Mouse (Mus musculus): Measurements from ENCODE around the gene Mgat3. TPM values are rescaled to one million over a fixed set of nuclear protein-coding genes. Genes with fewer than 3 reads are reported as not detected.
A peak's percentile ranks its signal among the peaks of the same experiment; 100 is the strongest.

The Mgat3 gene
- polyA plus RNA-seq, 1 experiment, result 65.1 TPM

DNA sequence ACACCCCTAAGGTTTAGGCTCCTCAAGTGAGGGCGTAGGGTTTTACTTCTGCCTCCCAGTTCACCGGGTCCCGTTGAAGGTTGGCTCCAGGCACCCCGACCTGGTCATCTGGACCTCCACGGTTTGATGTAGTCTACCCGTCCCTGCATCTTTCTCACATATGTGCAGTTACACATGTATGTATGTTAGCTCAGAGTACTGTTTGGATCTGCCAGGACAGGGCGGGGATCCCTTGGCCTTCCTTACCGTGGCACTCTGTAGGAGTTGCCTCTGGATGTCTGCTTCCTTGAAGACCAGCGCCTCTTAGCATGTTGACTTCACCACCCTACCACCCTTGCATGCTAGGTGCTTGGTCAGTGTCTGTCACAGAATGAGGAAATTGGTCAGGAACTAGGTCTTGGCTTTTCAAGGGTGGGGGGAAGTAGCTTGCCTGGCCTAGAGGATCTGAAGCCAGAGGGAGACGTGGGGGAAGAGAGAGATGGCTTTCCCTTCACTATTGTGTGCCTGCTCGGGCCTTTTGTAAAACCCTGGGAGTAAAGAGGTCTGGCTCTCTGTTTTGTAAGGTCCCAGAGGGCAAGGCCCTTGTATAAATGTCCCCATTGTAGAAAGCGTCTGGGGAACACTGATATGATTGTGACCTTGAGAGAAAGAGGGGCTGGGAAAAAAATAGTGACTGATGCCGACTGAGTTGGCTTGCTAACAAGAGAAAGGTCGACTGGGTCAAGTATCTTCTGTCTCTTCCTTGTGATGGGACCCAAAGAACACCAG lies 39.7 kb upstream of the Mgat3 start:
- peaks cover 31% of the 10 kb centered on the region for H3K4me1 ChIP-seq (ENCODE audit: control insufficient read depth, insufficient read depth, low read length)
- H3K27ac ChIP-seq (ENCODE audit: insufficient read depth, low read depth, low read length), result peak overlapping the region; percentile 100
- peak overlapping the region; percentile 96 for H3K4me3 ChIP-seq (ENCODE audit: insufficient read depth, low read depth, low read length)
- 5% methylated on average over 14 of the region's 14 CpGs for WGBS
- TF ChIP-seq CTCF (IDR thresholded peaks at IDR 0.05; ENCODE audit: insufficient read depth, low read depth, low read length) (no peak), POLR2A (IDR thresholded peaks at IDR 0.05; ENCODE audit: insufficient read depth, low read depth, low read length) (no peak)

DNA sequence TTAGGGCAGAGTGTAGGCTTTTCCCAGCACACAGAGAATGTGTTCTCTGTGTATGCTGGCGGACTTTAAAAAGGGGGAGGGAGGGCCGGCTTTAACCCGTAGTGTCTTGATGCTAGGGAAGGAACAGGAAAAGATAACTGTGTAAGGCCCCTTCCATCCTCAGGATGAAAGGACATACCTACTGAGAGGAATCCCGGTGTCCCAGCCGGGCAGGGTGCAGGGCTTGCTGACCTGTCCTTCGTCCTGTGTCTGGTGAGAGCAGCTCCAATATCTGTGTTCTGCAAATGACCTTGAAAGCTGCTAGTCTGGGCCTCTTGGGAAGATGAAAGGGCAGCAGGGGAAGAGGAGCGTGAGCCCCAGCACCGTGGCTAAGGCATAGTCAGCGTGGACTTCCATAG lies 39.1 kb upstream of the Mgat3 start:
- H3K27ac ChIP-seq (ENCODE audit: insufficient read depth, low read depth, low read length), result peak overlapping the region; percentile 100
- TF ChIP-seq CTCF (IDR thresholded peaks at IDR 0.05; ENCODE audit: insufficient read depth, low read depth, low read length) (no peak), POLR2A (IDR thresholded peaks at IDR 0.05; ENCODE audit: insufficient read depth, low read depth, low read length) (no peak)

DNA sequence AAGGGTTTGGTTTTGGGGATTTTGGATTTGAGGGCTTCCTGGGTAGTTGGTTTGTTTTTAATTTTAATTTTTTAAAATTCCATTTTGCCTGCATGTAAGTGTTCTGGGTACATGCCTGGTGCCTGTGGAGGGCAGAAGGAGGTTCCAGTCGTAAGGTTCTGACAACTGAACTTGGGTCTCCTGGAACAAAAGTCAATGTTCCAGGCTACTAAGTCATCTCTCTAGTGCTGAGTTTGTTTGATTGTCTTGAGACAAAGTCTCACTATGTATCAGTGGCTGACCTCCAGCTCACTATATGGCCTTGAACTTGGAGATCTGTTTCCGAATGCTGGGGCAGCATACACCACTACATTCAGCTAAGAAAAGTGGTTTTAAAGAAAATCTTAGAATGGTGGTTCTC lies 38.0 kb upstream of the Mgat3 start:
- Histone ChIP-seq H3K4me3 (ENCODE audit: insufficient read depth, low read depth, low read length) (no peak overlapping the region), H3K27ac (ENCODE audit: insufficient read depth, low read depth, low read length) (no peak overlapping the region; the same call in 1 of the 2 replicates), H3K4me1 (ENCODE audit: control insufficient read depth, insufficient read depth, low read length) (peaks cover 33% of the 10 kb centered on the region)
- 90% methylated on average over 2 of the region's 2 CpGs for WGBS
- no peak for TF ChIP-seq CTCF (IDR thresholded peaks at IDR 0.05; ENCODE audit: insufficient read depth, low read depth, low read length)
- no peak for TF ChIP-seq POLR2A (IDR thresholded peaks at IDR 0.05; ENCODE audit: insufficient read depth, low read depth, low read length)

More for the DNA sequence above, 39.1 kb upstream of the Mgat3 start:
- H3K4me1 ChIP-seq (ENCODE audit: control insufficient read depth, insufficient read depth, low read length), result peaks cover 33% of the 10 kb centered on the region
- H3K4me3 ChIP-seq (ENCODE audit: insufficient read depth, low read depth, low read length), result peak overlapping the region; percentile 96
- 44% methylated on average over 9 of the region's 9 CpGs for WGBS

DNA sequence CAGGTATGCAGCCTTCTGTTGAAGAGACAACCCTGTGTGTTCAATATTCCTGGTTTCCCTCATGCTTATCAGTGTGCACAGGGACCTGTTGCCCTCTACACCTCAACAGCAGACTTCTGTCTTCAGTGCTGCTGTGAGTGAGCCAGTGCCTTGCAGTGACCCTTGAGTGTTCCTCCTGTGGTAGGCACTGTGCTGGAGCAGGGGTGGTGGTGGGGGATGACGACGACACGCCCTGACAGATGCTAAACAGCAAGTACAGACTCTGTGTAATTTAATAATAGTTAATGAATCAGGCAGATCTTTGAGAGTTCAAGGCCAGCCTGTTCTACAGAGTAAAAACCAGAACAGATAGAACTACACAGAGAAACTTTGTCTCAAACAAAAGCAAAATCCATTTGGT lies 36.9 kb upstream of the Mgat3 start:
- peaks cover 33% of the 10 kb centered on the region for H3K4me1 ChIP-seq (ENCODE audit: control insufficient read depth, insufficient read depth, low read length)
- TF ChIP-seq CTCF (IDR thresholded peaks at IDR 0.05; ENCODE audit: insufficient read depth, low read depth, low read length) (no peak), POLR2A (IDR thresholded peaks at IDR 0.05; ENCODE audit: insufficient read depth, low read depth, low read length) (no peak)
- no peak overlapping the region; the same call in 1 of the 2 replicates for H3K27ac ChIP-seq (ENCODE audit: insufficient read depth, low read depth, low read length)
- H3K4me3 ChIP-seq (ENCODE audit: insufficient read depth, low read depth, low read length), result no peak overlapping the region
- WGBS, result 88% methylated on average over 3 of the region's 3 CpGs

DNA sequence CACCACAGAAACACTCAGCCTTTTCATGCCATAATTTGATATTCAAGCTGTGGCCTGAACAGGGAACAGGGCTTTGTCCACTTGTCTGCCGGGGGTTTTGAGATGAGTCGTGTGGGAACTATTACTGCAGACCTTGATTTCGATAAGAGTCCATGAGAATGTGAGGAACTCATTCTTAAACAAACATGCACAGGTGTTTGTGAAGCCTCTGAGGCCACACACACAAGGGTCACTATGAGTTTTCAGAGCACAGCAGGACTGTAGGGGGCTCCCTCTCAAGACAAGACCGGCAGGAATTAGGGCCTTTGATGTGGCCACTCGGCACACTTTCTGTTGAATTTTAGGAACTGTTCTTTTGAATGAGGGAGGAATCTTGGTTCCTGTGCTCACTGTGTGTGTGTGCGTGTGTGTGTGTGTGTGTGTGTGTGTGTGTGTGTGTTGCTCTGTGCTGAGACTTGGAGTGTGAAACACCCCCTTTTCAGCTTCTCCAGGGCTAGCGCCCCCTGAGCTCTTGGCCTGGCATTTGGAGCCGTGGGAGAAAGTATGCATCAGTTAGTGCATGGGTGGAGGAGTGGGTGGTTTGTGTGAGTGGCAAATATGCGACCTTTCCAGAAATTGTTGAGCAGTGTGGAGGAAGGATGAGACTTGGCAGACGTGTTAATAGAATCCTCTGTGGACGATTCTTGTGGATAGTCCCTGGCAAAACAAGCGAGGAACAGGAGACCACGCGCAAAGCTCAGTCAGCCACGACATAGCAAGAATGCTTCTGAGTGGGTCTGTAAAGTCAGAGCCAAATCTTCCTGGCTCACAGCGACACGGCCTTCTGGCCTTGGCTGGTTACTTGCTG lies 35.4 kb upstream of the Mgat3 start:
- no peak overlapping the region for H3K4me3 ChIP-seq (ENCODE audit: insufficient read depth, low read depth, low read length)
- peak overlapping the region; percentile 75 for H3K27ac ChIP-seq (ENCODE audit: insufficient read depth, low read depth, low read length)
- WGBS, result 21% methylated on average over 17 of the region's 17 CpGs
- H3K4me1 ChIP-seq (ENCODE audit: control insufficient read depth, insufficient read depth, low read length), result peaks cover 33% of the 10 kb centered on the region
- TF ChIP-seq CTCF (IDR thresholded peaks at IDR 0.05; ENCODE audit: insufficient read depth, low read depth, low read length) (no peak), POLR2A (IDR thresholded peaks at IDR 0.05; ENCODE audit: insufficient read depth, low read depth, low read length) (no peak)

DNA sequence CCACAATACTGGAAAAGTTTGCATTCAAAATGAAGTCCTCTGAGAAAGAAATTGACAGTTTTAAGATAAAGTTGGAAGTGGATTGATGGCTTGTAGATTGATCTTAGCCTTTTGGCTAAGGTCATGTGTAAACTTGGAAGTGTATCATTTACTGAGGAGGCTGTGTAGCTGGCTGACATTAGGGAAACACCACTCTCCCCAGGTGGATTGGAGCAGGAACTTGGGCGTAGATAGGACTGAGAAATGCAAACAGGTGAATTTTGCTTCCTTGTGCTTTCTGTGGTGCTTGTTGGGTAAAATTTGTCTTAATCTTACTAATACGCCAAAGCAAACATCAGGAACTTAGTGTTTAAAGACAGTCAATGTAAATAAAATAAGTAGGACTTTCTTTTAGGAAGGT lies 33.2 kb upstream of the Mgat3 start:
- H3K27ac ChIP-seq (ENCODE audit: insufficient read depth, low read depth, low read length), result no peak overlapping the region
- 94% methylated on average over 2 of the region's 2 CpGs for WGBS
- no peak for TF ChIP-seq POLR2A (IDR thresholded peaks at IDR 0.05; ENCODE audit: insufficient read depth, low read depth, low read length)
- no peak for TF ChIP-seq CTCF (IDR thresholded peaks at IDR 0.05; ENCODE audit: insufficient read depth, low read depth, low read length)
- H3K4me1 ChIP-seq (ENCODE audit: control insufficient read depth, insufficient read depth, low read length), result peaks cover 25% of the 10 kb centered on the region
- H3K4me3 ChIP-seq (ENCODE audit: insufficient read depth, low read depth, low read length), result no peak overlapping the region

DNA sequence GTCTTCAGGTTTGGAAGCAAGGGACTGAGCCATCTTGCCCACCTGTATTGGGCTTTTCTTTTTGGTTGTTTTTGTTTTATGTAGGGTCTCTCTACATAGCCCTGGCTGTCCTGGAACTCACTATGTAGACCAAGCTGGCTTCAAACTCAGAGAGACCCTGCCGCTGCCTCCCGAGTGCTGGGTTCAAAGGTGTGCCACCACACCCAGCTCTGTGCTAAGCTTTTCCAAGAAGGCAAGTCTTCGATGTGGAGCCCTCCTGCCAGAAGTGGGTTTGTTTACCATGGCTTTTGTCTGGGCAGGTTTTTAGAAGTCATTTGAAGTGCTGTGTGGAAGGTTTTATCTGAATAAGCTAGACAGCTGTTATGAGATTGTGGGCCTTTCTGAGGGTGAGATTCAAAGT lies 32.6 kb upstream of the Mgat3 start:
- Histone ChIP-seq H3K27ac (ENCODE audit: insufficient read depth, low read depth, low read length) (no peak overlapping the region), H3K4me1 (ENCODE audit: control insufficient read depth, insufficient read depth, low read length) (peaks cover 25% of the 10 kb centered on the region), H3K4me3 (ENCODE audit: insufficient read depth, low read depth, low read length) (no peak overlapping the region)
- 93% methylated on average over 3 of the region's 3 CpGs for WGBS
- TF ChIP-seq POLR2A (IDR thresholded peaks at IDR 0.05; ENCODE audit: insufficient read depth, low read depth, low read length) (no peak), CTCF (IDR thresholded peaks at IDR 0.05; ENCODE audit: insufficient read depth, low read depth, low read length) (no peak)

DNA sequence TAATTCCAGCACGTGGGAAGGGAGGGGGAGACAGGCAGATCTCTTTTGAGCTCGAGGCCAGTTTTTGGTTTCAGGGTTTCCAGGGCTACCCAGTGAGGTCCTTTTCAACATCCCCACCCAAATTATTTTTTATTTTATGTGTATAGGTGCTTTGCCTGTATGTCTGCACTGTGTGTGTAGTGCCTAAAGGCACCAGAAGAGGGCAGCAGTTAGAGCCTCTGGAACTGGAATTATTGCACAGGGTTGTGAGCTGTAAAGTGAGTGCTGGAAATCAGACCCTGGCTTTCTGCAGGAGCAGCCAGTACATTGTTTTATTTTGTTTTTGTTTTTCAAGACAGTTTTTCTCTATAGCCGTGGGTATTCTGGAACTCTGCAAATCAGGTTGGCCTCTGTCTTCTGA lies 31.4 kb upstream of the Mgat3 start:
- 97% methylated on average over 3 of the region's 3 CpGs for WGBS
- no peak for TF ChIP-seq CTCF (IDR thresholded peaks at IDR 0.05; ENCODE audit: insufficient read depth, low read depth, low read length)
- TF ChIP-seq POLR2A (IDR thresholded peaks at IDR 0.05; ENCODE audit: insufficient read depth, low read depth, low read length), result no peak
- Histone ChIP-seq H3K27ac (ENCODE audit: insufficient read depth, low read depth, low read length) (no peak overlapping the region), H3K4me3 (ENCODE audit: insufficient read depth, low read depth, low read length) (no peak overlapping the region), H3K4me1 (ENCODE audit: control insufficient read depth, insufficient read depth, low read length) (peaks cover 22% of the 10 kb centered on the region)

DNA sequence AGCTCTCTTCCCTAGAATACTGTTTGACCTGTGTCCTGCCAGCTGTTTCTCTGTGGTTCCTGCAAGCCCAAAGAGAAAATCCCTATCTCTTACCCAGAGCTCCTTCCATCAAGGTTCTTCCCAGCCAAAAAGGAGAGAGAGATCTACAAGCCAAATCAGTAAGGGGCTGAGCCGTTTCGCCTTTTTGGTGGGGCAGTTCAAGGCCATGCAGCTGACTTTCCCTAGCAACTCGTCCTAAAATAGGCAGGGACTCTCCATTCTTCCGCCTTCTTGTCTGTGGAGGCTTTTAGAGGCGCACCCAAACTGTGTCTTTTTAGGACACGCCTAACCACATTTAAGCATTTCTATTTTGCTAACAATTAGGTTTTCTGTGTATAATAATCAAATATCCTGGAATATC lies 29.8 kb upstream of the Mgat3 start:
- peak overlapping the region; percentile 79 for H3K27ac ChIP-seq (ENCODE audit: insufficient read depth, low read depth, low read length)
- no peak overlapping the region for H3K4me3 ChIP-seq (ENCODE audit: insufficient read depth, low read depth, low read length)
- WGBS, result 43% methylated on average over 6 of the region's 6 CpGs
- TF ChIP-seq POLR2A (IDR thresholded peaks at IDR 0.05; ENCODE audit: insufficient read depth, low read depth, low read length) (no peak), CTCF (IDR thresholded peaks at IDR 0.05; ENCODE audit: insufficient read depth, low read depth, low read length) (no peak)
- H3K4me1 ChIP-seq (ENCODE audit: control insufficient read depth, insufficient read depth, low read length), result peaks cover 8% of the 10 kb centered on the region

Data from olfactory bulb, adult 2 months (tissue).